Mouse (Mus musculus): ENCODE measurements around the gene Anks1.

DNA sequence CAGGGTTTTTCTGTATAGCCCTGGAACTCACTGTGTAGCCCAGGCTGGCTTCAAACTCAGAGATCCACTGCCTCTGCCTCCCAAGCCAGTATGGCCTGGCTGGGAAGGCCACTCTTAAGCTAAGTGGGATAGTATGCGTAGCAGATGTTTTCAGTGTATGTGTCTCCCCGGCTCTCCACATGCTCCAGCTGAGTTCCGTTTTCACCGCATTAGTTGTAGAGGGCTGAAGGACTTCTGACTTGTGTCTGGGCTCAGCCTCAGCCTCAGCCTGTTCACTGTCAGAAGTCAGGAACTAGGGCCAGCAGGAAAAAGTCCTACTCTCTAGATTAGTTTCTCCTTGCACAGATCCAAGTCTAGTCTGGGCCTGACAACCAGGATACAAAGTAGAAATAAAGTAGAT is 7.3 kb downstream of the Anks1 start:
- TF ChIP-seq POLR2A (IDR thresholded peaks at IDR 0.05; ENCODE audit: control insufficient read depth, low read depth, low read length) (no peak), CTCF (IDR thresholded peaks at IDR 0.05; ENCODE audit: control insufficient read depth, insufficient read depth, insufficient replicate concordance, low read depth, low read length) (no peak)
